Mouse (Mus musculus) stomach, postnatal 0 days (tissue): ENCODE measurements at regions not wholly inside any gene's neighbourhood (a gene's known extent, or its start where the extent isn't known, plus 50 kb on each side); places are given as distances from the start of the nearest gene placed in this dataset.

Experiments
- ATAC-seq: fragments of 200-750 bp; cut with Nextera tagmentation; 2 replicates; pipeline ENCODE4 v1.8.0; 2017; ENCODE audit not compliant: low FRiP score, low TSS enrichment
- DNase-seq: peaks from one replicate; pipeline ENCODE4 v3.0.0-alpha.2; 2016; ENCODE audit warnings: low spot score
- H3K27ac ChIP-seq: fragments of 300-500 bp; sonication (generic); replicated peaks from 2 replicates; pipeline ENCODE4 v1.5.1; 2014; ENCODE audit warnings: mild to moderate bottlenecking, control low read depth
- H3K27me3 ChIP-seq: fragments of 300-500 bp; sonication (generic); 2 replicates; pipeline ENCODE4 v1.6.1; 2014; ENCODE audit warnings: low read length; ENCODE audit not compliant: control insufficient read depth, insufficient read depth
- H3K36me3 ChIP-seq: fragments of 300-500 bp; sonication (generic); 2 replicates; pipeline ENCODE4 v1.6.1; 2014; ENCODE audit warnings: low read length, mixed read lengths; ENCODE audit not compliant: control insufficient read depth, insufficient read depth
- H3K4me1 ChIP-seq: fragments of 300-500 bp; sonication (generic); replicated peaks from 2 replicates; pipeline ENCODE4 v1.6.1; 2014; ENCODE audit warnings: antibody characterized with exemption; ENCODE audit not compliant: control insufficient read depth, insufficient read depth
- H3K4me2 ChIP-seq: fragments of 300-500 bp; sonication (generic); replicated peaks from 2 replicates; pipeline ENCODE4 v1.6.1; 2014; ENCODE audit warnings: low read depth, mild to moderate bottlenecking, control low read depth, moderate library complexity
- H3K4me3 ChIP-seq: fragments of 300-500 bp; sonication (generic); 2 replicates; pipeline ENCODE4 v1.5.1; 2014; ENCODE audit warnings: low read depth, low read length, control low read depth
- H3K9ac ChIP-seq: fragments of 300-500 bp; sonication (generic); 2 replicates; pipeline ENCODE4 v1.6.1; 2014; ENCODE audit warnings: mild to moderate bottlenecking, low read length, control low read depth, mixed read lengths
- H3K9me3 ChIP-seq: fragments of 300-500 bp; sonication (generic); 2 replicates; pipeline ENCODE4 v1.6.1; 2016; ENCODE audit warnings: low read length; ENCODE audit not compliant: control insufficient read depth
- CTCF ChIP-seq: IDR thresholded peaks from 2 replicates; pipeline ENCODE4 v1.5.1; 2016; ENCODE audit warnings: antibody characterized with exemption, low read depth, mild to moderate bottlenecking, moderate library complexity
- EP300 ChIP-seq: optimal IDR thresholded peaks from 2 replicates; pipeline ENCODE3; 2016; ENCODE audit warnings: antibody characterized with exemption
- WGBS: fragments of 180-500 bp; shearing (Covaris S2); extraction: QIAGEN DNeasy Blood & Tissue Kit; methylation state at CpG from one replicate; pipeline ENCODE4 v1.1.7; 2014; 5-methylcytosine and 5-hydroxymethylcytosine counted together

- Histone ChIP-seq H3K27ac (no peak overlapping the region; the same call in 1 of the 2 replicates), H3K4me2 (no peak overlapping the region)
- WGBS: 40% methylated on average over 14 of the region's 14 CpGs
Observed at GRCm38 (mm10) chr2:166482720-166483616, 230.7 kb downstream of the Prex1 start.

GRCm38 (mm10) chr2:166481774-166482173, 231.9 kb downstream of the Prex1 start:
- TF ChIP-seq EP300: no peak
- no peak for TF ChIP-seq CTCF
- Histone ChIP-seq H3K4me1 (no peaks in the 10 kb centered on the region), H3K4me2 (no peak overlapping the region), H3K27me3 (no peaks in the 10 kb centered on the region), H3K9ac (no peak overlapping the region), H3K4me3 (no peak overlapping the region), H3K36me3 (no peaks in the 10 kb centered on the region), H3K27ac (no peak overlapping the region), H3K9me3 (no peaks in the 10 kb centered on the region)
- ATAC-seq (no peak), DNase-seq (no peak)
- WGBS: 88% methylated on average over 7 of the region's 7 CpGs

More at GRCm38 (mm10) chr2:166482720-166483616, 230.7 kb downstream of the Prex1 start:
- no peaks in the 10 kb centered on the region for H3K36me3 ChIP-seq
- no peaks in the 10 kb centered on the region for H3K9me3 ChIP-seq
- ATAC-seq (no peak), DNase-seq (no peak)
- TF ChIP-seq CTCF (no peak), EP300 (no peak)
- no peaks in the 10 kb centered on the region for H3K4me1 ChIP-seq
- H3K27me3 ChIP-seq: no peaks in the 10 kb centered on the region
- H3K4me3 ChIP-seq: no peak overlapping the region
- no peak overlapping the region for H3K9ac ChIP-seq

GRCm38 (mm10) chr2:166481362-166481761, 232.3 kb downstream of the Prex1 start:
- Histone ChIP-seq H3K4me2 (no peak overlapping the region), H3K27ac (no peak overlapping the region), H3K27me3 (no peaks in the 10 kb centered on the region), H3K36me3 (no peaks in the 10 kb centered on the region), H3K9me3 (no peaks in the 10 kb centered on the region), H3K4me3 (no peak overlapping the region), H3K9ac (no peak overlapping the region), H3K4me1 (no peaks in the 10 kb centered on the region)
- WGBS: 87% methylated on average over 6 of the region's 6 CpGs
- ATAC-seq (no peak), DNase-seq (no peak)
- TF ChIP-seq CTCF (no peak), EP300 (no peak)

GRCm38 (mm10) chr2:166480883-166481282, 232.7 kb downstream of the Prex1 start:
- no peaks in the 10 kb centered on the region for H3K36me3 ChIP-seq
- H3K9me3 ChIP-seq: no peaks in the 10 kb centered on the region
- DNase-seq: no peak
- no peak for ATAC-seq
- H3K27ac ChIP-seq: no peak overlapping the region
- WGBS: 83% methylated on average over 5 of the region's 5 CpGs
- no peaks in the 10 kb centered on the region for H3K27me3 ChIP-seq
- no peak overlapping the region for H3K4me3 ChIP-seq
- H3K4me2 ChIP-seq: no peak overlapping the region
- H3K4me1 ChIP-seq: no peaks in the 10 kb centered on the region
- no peak overlapping the region for H3K9ac ChIP-seq
- TF ChIP-seq EP300 (no peak), CTCF (no peak)

GRCm38 (mm10) chr2:166476953-166477352, 236.7 kb downstream of the Prex1 start:
- ATAC-seq (no peak), DNase-seq (no peak)
- no peaks in the 10 kb centered on the region for H3K36me3 ChIP-seq
- H3K4me3 ChIP-seq: no peak overlapping the region
- TF ChIP-seq EP300: no peak
- TF ChIP-seq CTCF: no peak
- no peaks in the 10 kb centered on the region for H3K4me1 ChIP-seq
- H3K27ac ChIP-seq: no peak overlapping the region
- H3K9me3 ChIP-seq: no peaks in the 10 kb centered on the region
- H3K9ac ChIP-seq: no peak overlapping the region
- H3K4me2 ChIP-seq: no peak overlapping the region
- H3K27me3 ChIP-seq: no peaks in the 10 kb centered on the region
- 87% methylated on average over 6 of the region's 6 CpGs for WGBS

GRCm38 (mm10) chr2:166475624-166476023, 238.0 kb downstream of the Prex1 start:
- H3K9ac ChIP-seq: no peak overlapping the region
- TF ChIP-seq EP300: no peak
- no peak for TF ChIP-seq CTCF
- H3K36me3 ChIP-seq: no peaks in the 10 kb centered on the region
- WGBS: 65% methylated on average over 4 of the region's 4 CpGs
- no peaks in the 10 kb centered on the region for H3K27me3 ChIP-seq
- H3K4me2 ChIP-seq: no peak overlapping the region
- no peak for DNase-seq
- no peaks in the 10 kb centered on the region for H3K4me1 ChIP-seq
- no peaks in the 10 kb centered on the region for H3K9me3 ChIP-seq
- H3K4me3 ChIP-seq: no peak overlapping the region
- no peak overlapping the region for H3K27ac ChIP-seq
- ATAC-seq: no peak
